Mouse (Mus musculus) thymus, postnatal 36 days (tissue): ENCODE results near the gene Ppp6r1.
A peak's percentile ranks its signal among the peaks of the same experiment; 100 is the strongest.

Experiments
- DNase-seq, 2 experiments: peaks; one replicate each; pipeline ENCODE4 v3.0.0; 2022; ENCODE audit warnings: mixed read lengths in 2 of 2

Gene Ppp6r1

GRCm38 (mm10) chr7:4657521-4658127 is 1.2 kb downstream of the Ppp6r1 start:
- DNase-seq: no peak

GRCm38 (mm10) chr7:4656818-4657217 is 2.0 kb downstream of the Ppp6r1 start:
- no peak for DNase-seq

- no peak for DNase-seq
These were observed 2.9 kb downstream of the Ppp6r1 start for GRCm38 (mm10) chr7:4655916-4656315.

GRCm38 (mm10) chr7:4655393-4655792 is 3.4 kb downstream of the Ppp6r1 start:
- DNase-seq: peak; percentile 55 to 62

GRCm38 (mm10) chr7:4654221-4654620 is 4.6 kb downstream of the Ppp6r1 start:
- DNase-seq: peak; percentile 43 to 51

- DNase-seq: peak; percentile 74 to 82
These were observed 5.0 kb downstream of the Ppp6r1 start for GRCm38 (mm10) chr7:4653780-4654179.

GRCm38 (mm10) chr7:4653351-4653750 is 5.5 kb downstream of the Ppp6r1 start:
- peak in 1 of 2 experiments; percentile 31 for DNase-seq

- DNase-seq: no peak
These were observed 6.1 kb downstream of the Ppp6r1 start for GRCm38 (mm10) chr7:4652726-4653125.

DNA sequence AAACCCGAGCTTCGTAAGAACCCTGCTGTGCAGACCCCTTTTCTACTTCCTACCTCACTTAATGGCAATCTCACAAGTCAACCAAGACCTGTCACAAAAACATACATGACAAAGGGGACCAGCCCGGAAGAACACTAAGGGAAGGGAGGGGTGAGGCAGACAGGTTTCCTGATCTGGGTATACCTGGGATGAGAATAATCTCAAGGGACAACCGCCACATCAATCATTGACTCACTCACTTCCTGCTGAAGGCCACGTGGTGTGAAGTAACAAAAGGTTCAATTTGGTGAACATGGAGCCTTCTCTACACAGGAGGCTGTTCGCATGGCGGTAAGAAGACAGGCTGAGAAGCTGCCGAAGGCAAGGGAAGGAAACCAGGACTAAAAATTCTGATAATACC is 7.2 kb downstream of the Ppp6r1 start:
- DNase-seq: peak; percentile 48 to 57

GRCm38 (mm10) chr7:4647992-4648391 is 10.8 kb downstream of the Ppp6r1 start:
- no peak for DNase-seq

DNA sequence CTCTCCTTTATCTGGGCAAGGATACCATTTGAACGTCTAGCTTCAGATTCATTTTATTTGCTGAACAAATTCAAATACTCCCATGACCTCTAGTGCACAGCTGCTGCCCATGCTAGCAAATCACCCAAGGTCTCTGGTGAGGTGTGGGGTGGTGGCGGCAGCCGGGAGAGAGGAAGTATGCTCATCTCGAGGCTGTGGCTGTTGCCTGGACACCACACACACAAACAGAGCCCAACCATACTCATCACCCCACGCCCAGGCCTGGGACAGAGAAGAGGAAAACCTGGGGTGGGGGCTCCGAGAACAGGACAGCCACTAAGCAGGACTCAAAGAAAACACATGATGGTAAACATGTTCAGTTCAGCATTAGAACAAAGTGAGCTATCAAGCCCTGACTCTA is 11.5 kb downstream of the Ppp6r1 start:
- DNase-seq: no peak

DNA sequence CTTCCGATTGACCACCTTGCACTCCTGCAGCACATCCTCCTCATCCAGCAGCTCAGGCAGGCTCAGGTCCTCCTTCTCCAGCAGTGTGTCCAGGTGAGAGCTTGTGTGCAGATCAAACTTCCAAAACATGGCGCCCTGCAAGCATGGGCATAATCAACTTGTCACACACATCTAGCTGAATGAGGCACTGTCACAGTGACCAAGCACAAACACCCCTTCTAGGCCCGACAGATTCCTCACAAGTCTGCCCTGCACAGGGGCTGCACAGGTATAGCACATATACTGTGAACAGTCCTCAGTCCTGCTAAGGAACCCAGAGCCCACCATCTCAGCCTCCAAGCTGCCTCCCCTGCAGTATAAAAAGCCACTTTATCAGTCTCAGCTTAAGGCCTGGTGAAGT is 12.0 kb downstream of the Ppp6r1 start:
- no peak for DNase-seq

DNA sequence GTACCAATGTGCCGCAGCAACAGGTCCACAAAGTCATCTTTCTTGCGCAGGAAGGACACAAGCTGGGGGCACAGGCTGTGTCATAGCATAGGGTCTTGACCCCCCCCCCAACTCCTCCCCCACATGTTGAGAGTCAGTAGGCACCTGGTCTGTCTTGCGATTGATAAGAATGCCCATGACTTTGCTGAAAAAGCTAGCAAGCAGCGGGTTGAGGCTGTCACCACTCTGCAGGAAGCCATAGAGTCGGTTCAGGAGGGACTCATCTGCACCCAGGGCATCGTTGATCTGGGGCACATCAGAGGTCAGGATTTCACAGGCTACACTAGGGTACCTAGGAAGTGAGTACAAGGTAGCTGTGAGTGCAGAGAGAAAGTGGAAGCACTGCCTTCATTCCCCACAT is 15.6 kb downstream of the Ppp6r1 start:
- DNase-seq: no peak

DNA sequence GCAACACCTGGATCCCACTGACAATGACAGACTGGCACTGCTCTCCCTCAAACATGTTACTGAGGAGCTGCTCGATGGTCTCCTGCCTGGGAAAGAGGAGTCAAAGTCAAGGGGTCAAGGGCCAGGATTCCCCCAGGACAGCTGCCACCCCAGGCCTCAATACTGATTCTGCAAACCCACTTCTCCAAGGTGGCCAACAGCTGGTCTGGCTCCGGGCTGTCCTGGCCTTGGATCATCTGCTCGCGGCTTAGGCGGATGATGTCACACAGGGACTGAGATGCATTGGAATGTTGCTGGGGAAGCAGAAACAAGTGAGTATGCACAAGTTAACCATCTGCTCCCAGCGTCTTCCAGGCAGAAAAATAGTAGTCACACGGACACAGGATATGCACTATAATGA is 16.9 kb downstream of the Ppp6r1 start:
- DNase-seq: no peak

DNA sequence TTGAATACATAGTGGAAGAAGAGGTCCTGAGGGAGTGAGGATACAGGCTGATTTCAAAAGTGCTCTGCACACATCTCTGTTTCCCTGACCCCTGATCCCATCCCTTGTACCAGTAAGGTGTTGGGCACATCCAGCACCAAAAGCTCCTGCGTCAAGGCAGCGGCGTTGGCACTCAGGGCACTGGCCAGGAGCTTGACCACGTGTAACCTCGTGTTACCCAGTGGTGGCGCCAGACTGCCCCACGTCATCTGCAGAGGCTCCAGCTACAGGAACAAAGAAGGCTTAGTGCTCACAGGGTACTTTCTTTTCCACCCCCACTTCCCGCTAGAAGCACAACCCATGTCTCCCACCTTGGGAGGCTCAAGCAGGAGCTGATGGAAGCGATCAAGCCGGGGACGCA is 17.7 kb downstream of the Ppp6r1 start:
- no peak for DNase-seq

DNA sequence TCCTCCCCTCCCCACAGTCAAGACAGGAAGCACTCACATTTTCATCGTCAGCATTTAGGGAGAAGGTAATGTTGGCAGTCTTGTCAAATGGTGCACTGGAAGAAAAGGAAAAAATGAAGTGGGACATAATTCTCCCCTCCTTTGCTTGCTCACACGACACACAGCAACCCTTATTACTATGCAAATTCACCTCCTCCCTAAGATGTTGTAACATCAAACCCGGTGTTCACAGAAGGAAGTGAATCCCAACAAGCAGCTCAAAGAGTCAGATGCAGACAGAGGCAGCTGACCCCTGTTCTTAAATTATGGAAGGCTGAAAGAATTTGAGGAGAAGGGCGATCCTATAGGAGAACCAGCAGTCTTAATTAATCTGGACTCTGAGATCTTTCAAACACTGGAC is 22.6 kb downstream of the Ppp6r1 start:
- no peak for DNase-seq

- no peak for DNase-seq
These were observed 27.8 kb downstream of the Ppp6r1 start, which contains the start of gene Tmem86b for GRCm38 (mm10) chr7:4631031-4631430. Gene Tmem86b, minus strand, starts transcription at chr7:4631422.

GRCm38 (mm10) chr7:4630198-4630597 is 28.6 kb downstream of the Ppp6r1 start:
- DNase-seq: no peak

DNA sequence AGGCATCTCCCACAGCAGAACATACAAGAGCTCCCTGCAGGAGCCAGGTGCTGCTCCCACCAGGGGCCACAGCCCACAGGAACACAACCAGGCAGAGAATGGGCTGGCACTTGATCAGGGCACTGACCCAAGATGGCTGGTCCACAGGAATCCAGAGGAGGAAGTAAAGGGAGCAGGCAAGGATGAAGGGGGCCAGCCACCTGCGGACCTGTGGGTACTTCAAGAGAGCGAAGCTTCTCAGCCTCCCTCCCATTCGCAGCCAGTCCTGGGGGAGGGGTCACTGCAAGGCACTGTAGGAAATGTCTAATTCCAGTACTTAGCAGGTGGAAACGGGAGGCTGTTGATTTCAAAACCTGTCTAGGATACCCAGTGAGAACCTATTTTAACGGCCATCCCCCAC is 29.2 kb downstream of the Ppp6r1 start:
- no peak for DNase-seq

- no peak for DNase-seq
These were observed 32.9 kb downstream of the Ppp6r1 start for GRCm38 (mm10) chr7:4625928-4626327.

DNA sequence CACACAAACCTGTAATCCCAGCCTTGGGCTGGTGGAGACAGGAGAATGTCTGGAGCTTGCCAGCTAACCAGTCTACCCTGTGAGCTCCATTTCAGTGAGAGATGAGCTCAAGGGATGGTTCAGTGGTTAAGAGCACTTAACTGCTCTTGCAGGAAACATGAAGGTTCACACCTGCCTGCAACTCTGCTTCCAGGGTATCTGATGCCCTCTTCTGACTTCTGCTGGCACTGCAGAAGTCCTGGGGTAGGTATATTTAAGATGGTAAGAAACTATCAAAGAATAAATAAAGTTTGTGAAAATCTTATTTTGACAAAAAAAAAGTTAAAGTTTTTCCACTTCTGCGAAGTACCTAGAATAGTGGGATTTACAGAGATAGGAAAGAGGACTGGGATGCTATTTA is 34.5 kb downstream of the Ppp6r1 start:
- DNase-seq: peak; percentile 44 to 47

GRCm38 (mm10) chr7:4623544-4624189 is 35.2 kb downstream of the Ppp6r1 start:
- DNase-seq: peak; percentile 79 to 80

- DNase-seq: peak; percentile 49 to 55
These were observed 38.8 kb downstream of the Ppp6r1 start for GRCm38 (mm10) chr7:4619979-4620378.

DNA sequence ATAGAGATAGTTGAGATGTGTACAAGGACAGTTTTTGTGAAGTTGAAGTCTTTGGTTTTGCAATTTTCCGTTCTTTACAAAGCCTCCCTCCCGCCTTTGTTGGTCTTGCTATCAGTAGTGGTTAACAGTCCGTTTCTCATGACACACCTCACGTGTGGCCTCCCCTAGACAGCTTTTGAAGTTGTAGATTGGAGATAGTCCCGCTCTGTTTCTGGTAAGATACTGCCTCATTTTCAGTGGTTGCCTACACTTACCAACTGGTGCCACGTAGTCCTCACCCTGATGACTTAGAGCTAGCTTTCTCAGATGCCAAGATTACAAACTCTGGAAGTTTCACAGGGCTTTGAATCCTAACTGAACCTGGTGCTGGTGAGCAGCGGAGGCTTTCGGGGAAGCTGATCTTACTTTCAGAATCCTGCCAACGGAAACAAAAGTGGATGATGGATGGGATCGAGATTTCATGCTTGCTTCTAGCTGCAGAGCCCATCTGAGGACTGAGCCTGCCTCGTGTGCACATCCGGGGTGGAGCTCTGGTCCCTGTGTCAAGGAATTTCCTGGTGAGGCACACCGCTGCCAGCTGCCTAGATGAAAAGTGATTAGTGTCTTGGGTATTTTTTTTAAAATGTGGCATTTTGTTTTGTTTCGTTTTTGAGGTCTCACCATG is 44.9 kb downstream of the Ppp6r1 start:
- DNase-seq: no peak
